Mouse (Mus musculus): ENCODE results near the gene Parvg. TPM values are rescaled to one million over a fixed set of nuclear protein-coding genes. Genes with fewer than 3 reads are reported as not detected.

Parvg gene
- polyA plus RNA-seq, 1 experiment from 2014 or later, result 1.4 TPM

- 86% methylated on average over 9 of the region's 9 CpGs for WGBS
- Histone ChIP-seq H3K9ac (no peak overlapping the region), H3K4me3 (no peak overlapping the region), H3K4me2 (replicated peaks) (no peak overlapping the region), H3K36me3 (no peaks in the 10 kb centered on the region), H3K9me3 (no peaks in the 10 kb centered on the region), H3K27ac (no peak overlapping the region), H3K4me1 (peaks cover 31% of the 10 kb centered on the region), H3K27me3 (replicated peaks) (no peaks in the 10 kb centered on the region)
- no peak for ATAC-seq (ENCODE audit: low FRiP score, low read depth)
Observed at GRCm38 (mm10) chr15:84311295-84312085, 12.3 kb upstream of the Parvg start.

DNA sequence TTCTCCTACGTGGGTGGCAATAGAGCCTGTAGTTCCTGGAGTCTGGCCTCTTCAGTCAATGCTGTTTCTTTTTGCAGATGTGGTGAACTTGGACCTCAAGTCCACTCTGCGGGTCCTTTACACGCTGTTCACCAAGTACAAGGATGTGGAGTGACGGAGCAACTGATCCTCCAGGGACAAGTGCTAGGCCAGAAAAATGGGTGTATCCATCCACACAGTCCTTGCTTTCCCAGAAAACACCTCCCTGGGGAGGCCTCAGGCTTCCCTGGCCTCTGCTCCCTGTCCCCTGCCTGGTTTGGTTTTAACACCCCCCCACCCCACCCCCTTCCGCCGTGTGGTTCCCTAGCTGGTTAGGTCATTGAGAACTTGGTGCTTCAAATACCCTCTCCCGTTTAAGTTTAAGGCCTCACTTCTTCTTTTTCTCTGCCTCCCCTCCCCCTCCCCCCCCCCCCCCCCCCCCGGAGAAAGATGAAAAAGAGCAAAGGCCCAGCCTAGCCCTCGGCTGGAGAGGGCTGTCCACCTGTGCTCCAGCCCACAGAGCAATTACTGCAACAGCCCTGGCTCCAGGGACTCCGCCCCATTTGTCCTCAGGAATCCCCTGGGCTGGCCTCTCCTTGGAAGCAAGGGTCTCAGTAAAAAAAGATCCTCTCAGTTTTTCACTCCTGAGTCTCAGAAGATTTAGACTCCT lies 10.8 kb upstream of the Parvg start:
- no peak for ATAC-seq (ENCODE audit: low FRiP score, low read depth)
- peaks cover 31% of the 10 kb centered on the region for H3K4me1 ChIP-seq
- WGBS, result 48% methylated on average over 9 of the region's 10 CpGs
- no peaks in the 10 kb centered on the region for H3K27me3 ChIP-seq (replicated peaks)
- no peak overlapping the region for H3K27ac ChIP-seq
- no peaks in the 10 kb centered on the region for H3K36me3 ChIP-seq
- H3K9ac ChIP-seq, result no peak overlapping the region
- no peak overlapping the region for H3K4me2 ChIP-seq (replicated peaks)
- no peaks in the 10 kb centered on the region for H3K9me3 ChIP-seq
- no peak overlapping the region for H3K4me3 ChIP-seq

- 23% methylated on average over 9 of the region's 9 CpGs for WGBS
- Histone ChIP-seq H3K4me2 (replicated peaks) (no peak overlapping the region), H3K36me3 (no peaks in the 10 kb centered on the region), H3K9me3 (no peaks in the 10 kb centered on the region), H3K4me1 (peaks cover 31% of the 10 kb centered on the region), H3K9ac (no peak overlapping the region), H3K27me3 (replicated peaks) (no peaks in the 10 kb centered on the region), H3K27ac (no peak overlapping the region), H3K4me3 (no peak overlapping the region)
- no peak for ATAC-seq (ENCODE audit: low FRiP score, low read depth)
Observed at GRCm38 (mm10) chr15:84313566-84313878, 10.3 kb upstream of the Parvg start.

DNA sequence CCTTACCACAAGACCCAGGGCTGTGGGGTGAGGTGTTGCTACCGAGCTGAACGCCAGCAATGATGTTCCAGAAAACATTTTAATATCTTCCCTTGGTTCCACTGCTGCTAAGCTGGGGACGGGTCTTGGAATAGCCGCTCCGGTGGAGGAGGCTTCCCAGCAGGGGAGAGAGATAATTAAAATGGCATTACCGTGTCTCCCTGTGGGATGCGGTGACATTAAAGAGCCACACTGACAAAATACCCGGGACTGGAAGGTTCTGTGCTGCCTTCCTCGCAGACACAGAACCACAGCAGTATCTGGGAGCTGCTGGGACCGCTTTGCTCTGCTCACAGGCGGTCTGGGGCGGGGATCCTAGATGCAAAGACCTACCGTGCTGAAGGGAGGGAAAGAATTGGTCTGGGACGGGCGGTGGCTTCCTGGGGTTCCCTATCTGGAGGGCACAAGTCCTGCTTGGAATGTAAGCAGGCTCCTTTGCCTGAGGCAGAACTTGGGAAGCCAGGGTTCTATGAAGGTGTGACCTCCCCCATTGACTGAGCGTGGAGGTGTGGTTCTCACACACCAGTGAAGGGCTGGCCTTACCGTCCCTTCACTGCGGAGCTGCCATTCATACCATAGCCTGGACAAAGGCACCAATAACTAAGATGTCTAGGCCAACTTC lies 9.3 kb upstream of the Parvg start:
- Histone ChIP-seq H3K27ac (no peak overlapping the region), H3K9ac (no peak overlapping the region), H3K4me2 (replicated peaks) (no peak overlapping the region), H3K4me3 (no peak overlapping the region), H3K9me3 (no peaks in the 10 kb centered on the region), H3K36me3 (no peaks in the 10 kb centered on the region), H3K27me3 (replicated peaks) (no peaks in the 10 kb centered on the region), H3K4me1 (peaks cover 31% of the 10 kb centered on the region)
- WGBS, result 16% methylated on average over 18 of the region's 18 CpGs
- no peak for ATAC-seq (ENCODE audit: low FRiP score, low read depth)

GRCm38 (mm10) chr15:84315276-84316046 lies 8.4 kb upstream of the Parvg start:
- Histone ChIP-seq H3K4me1 (peaks cover 31% of the 10 kb centered on the region), H3K4me3 (no peak overlapping the region), H3K9me3 (no peaks in the 10 kb centered on the region), H3K9ac (no peak overlapping the region), H3K36me3 (no peaks in the 10 kb centered on the region), H3K27ac (no peak overlapping the region), H3K27me3 (replicated peaks) (no peaks in the 10 kb centered on the region), H3K4me2 (replicated peaks) (no peak overlapping the region; the same call in 1 of the 2 replicates)
- WGBS, result 59% methylated on average over 15 of the region's 15 CpGs
- ATAC-seq (ENCODE audit: low FRiP score, low read depth), result no peak

DNA sequence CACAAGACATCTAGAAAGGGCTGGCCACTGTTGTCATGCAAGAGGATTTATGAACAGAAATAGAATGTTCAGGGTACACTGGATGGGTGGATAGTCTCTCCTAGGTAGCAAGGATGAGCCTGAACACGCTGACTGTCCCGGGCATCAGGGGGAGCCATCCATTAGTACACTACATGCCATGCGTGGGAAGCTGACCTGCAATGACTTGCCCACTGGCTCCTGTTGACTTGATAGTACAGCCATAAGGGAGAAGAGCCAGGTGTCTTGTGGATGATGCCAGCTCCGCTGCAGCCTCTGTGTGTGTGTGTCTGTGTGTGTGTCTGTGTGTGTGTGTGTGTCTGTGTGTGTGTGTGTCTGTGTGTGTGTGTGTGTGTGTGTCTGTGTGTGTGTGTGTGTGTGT lies 4.4 kb upstream of the Parvg start:
- no peak overlapping the region for H3K9ac ChIP-seq
- H3K4me1 ChIP-seq, result peaks cover 12% of the 10 kb centered on the region; the same call in 1 of the 2 replicates
- no peaks in the 10 kb centered on the region for H3K36me3 ChIP-seq
- H3K9me3 ChIP-seq, result no peaks in the 10 kb centered on the region
- no peak overlapping the region for H3K4me3 ChIP-seq
- H3K27me3 ChIP-seq (replicated peaks), result no peaks in the 10 kb centered on the region
- no peak overlapping the region for H3K4me2 ChIP-seq (replicated peaks)
- WGBS, result 93% methylated on average over 4 of the region's 4 CpGs
- H3K27ac ChIP-seq, result no peak overlapping the region
- no peak for ATAC-seq (ENCODE audit: low FRiP score, low read depth)

DNA sequence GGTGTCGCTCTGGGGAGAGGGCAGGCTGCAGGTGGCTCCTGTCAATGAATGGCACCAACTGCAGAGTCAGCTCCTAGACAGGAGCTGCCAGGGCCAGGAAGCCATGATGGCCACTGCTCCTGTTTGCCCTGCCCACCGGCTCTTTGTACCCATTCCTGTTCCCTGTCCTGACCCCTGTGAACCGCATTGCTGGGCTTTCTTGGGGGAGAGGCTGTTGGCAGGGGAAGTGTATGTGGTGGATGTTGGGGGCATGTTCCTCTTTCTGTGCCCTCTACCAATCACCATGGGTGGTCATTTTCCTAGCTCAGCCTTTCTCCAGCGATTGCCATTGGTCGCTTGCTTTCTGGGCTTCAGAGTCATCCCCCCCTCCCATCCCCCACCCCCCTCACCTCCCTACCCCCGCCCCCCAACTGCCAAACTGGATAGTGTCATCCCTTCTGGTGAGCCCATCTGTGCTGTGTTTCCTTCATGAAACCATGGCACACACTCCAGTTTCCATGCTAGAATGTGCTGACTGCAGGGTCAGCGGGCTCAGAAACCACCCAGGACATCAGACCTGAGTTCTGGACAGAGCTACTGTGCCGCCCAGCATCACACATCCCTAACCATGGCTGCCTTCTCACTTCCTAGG lies 2.2 kb upstream of the Parvg start:
- H3K9me3 ChIP-seq, result no peaks in the 10 kb centered on the region
- 71% methylated on average over 8 of the region's 8 CpGs for WGBS
- no peaks in the 10 kb centered on the region for H3K4me1 ChIP-seq
- H3K36me3 ChIP-seq, result no peaks in the 10 kb centered on the region
- no peak overlapping the region for H3K9ac ChIP-seq
- H3K27me3 ChIP-seq (replicated peaks), result no peaks in the 10 kb centered on the region
- H3K4me3 ChIP-seq, result no peak overlapping the region
- H3K27ac ChIP-seq, result no peak overlapping the region
- H3K4me2 ChIP-seq (replicated peaks), result no peak overlapping the region
- no peak for ATAC-seq (ENCODE audit: low FRiP score, low read depth)

DNA sequence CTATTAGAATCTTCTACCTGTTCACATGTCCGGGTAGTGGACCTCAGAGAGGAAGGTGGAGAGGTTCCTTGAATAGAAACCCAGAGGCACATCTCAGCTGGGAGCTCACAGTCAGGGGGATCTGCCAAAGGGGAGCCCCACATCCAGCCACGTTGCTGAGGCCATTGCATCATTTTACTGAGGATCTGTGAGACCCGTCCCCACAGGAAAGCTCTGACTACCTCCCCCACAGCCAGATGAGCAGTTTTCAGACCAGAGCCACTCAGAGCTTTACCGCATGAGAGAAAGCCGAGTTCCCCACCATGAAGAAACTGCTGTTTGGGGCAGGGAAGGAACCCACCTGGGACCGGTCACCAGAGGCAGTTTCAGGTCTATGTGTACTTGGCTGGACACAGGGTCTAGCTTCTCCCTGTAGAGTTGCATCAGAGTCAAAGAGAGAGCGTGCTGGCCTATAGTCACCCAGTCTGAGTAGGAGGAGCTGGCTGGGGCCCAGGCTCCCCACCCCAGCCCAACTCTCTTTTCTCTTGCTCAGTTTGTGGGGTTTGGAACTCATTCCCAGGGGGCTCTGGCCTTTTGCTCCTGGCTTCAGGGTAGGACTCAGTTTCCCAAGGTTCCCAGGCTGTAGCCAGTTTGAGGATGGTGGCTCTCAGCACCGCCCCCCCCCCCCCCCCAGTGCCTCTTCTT lies 1.2 kb downstream of the Parvg start:
- Histone ChIP-seq H3K36me3 (no peaks in the 10 kb centered on the region), H3K27me3 (replicated peaks) (no peaks in the 10 kb centered on the region), H3K9me3 (no peaks in the 10 kb centered on the region), H3K27ac (no peak overlapping the region), H3K4me1 (no peaks in the 10 kb centered on the region), H3K4me3 (no peak overlapping the region), H3K9ac (no peak overlapping the region), H3K4me2 (replicated peaks) (no peak overlapping the region)
- ATAC-seq (ENCODE audit: low FRiP score, low read depth), result no peak
- 72% methylated on average over 8 of the region's 8 CpGs for WGBS

GRCm38 (mm10) chr15:84325736-84326135 lies 1.9 kb downstream of the Parvg start:
- 43% methylated on average over 12 of the region's 12 CpGs for WGBS
- H3K4me2 ChIP-seq (replicated peaks), result no peak overlapping the region
- no peak overlapping the region for H3K9ac ChIP-seq
- H3K9me3 ChIP-seq, result no peaks in the 10 kb centered on the region
- no peak overlapping the region for H3K4me3 ChIP-seq
- H3K4me1 ChIP-seq, result no peaks in the 10 kb centered on the region
- H3K27ac ChIP-seq, result no peak overlapping the region
- no peaks in the 10 kb centered on the region for H3K27me3 ChIP-seq (replicated peaks)
- H3K36me3 ChIP-seq, result no peaks in the 10 kb centered on the region
- ATAC-seq (ENCODE audit: low FRiP score, low read depth), result no peak

DNA sequence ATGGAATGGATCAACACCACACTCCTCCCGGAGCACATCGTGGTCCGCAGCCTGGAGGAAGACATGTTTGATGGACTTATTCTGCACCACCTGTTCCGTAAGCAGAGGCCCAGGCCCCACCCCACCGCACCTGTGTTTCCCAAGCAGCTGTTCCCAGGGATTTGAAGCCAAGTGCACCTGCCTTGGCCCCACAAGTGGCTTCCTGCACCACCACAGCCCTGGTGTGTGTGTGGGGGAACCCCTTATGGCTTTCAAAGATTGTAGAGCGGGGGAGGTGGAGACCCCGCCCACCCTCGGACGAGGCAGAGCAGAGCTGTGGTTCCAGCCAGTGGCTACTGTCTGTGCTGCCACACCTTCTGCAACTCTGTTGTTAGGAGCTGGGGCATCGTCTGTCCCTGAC lies 5.0 kb downstream of the Parvg start:
- 86% methylated on average over 10 of the region's 10 CpGs for WGBS

DNA sequence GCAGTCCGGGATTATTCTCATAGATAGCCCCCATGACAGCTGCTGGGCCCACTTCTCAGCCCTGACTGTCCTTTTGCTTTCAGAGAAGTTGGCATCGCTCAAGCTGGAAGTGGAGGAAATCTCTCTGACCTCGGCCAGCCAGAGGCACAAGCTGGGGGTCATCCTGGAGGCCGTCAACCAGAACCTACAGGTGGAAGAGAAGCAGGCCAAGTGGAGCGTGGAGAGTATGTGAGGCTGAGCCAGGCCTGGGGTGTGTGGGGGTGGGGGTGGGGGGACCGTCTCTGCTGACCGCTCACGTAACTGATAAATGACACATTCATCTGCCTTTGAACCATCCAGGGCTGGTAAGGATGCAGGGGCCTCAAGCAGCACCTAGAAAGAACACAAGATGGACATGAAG lies 6.1 kb downstream of the Parvg start:
- no peaks in the 10 kb centered on the region for H3K4me1 ChIP-seq
- H3K27ac ChIP-seq, result no peak overlapping the region
- H3K36me3 ChIP-seq, result no peaks in the 10 kb centered on the region
- no peaks in the 10 kb centered on the region for H3K27me3 ChIP-seq (replicated peaks)
- no peak for ATAC-seq (ENCODE audit: low FRiP score, low read depth)
- no peak overlapping the region for H3K4me3 ChIP-seq
- H3K9me3 ChIP-seq, result no peaks in the 10 kb centered on the region
- no peak overlapping the region for H3K4me2 ChIP-seq (replicated peaks)
- WGBS, result 88% methylated on average over 8 of the region's 8 CpGs
- no peak overlapping the region for H3K9ac ChIP-seq

More for the DNA sequence above, 5.0 kb downstream of the Parvg start:
- Histone ChIP-seq H3K36me3 (no peaks in the 10 kb centered on the region), H3K4me1 (no peaks in the 10 kb centered on the region), H3K4me2 (replicated peaks) (no peak overlapping the region), H3K9me3 (no peaks in the 10 kb centered on the region), H3K4me3 (no peak overlapping the region), H3K27ac (no peak overlapping the region), H3K9ac (no peak overlapping the region), H3K27me3 (replicated peaks) (no peaks in the 10 kb centered on the region)
- no peak for ATAC-seq (ENCODE audit: low FRiP score, low read depth)

Measured in neural tube, embryonic 12.5 days (tissue).